Mouse (Mus musculus): ENCODE results near the gene Gtf2a1. TPM values are rescaled to one million over a fixed set of nuclear protein-coding genes. Genes with fewer than 3 reads are reported as not detected.

Gene Gtf2a1
- 23.3 and 31.8 TPM in 2 replicates for polyA plus RNA-seq (2012; rRNA removed)

GRCm38 (mm10) chr12:91589847-91590690 lies at the start of gene Gtf2a1:
TSS of gene Gtf2a1 (minus strand) at chr12:91590487.

Other genes with a start within 250 kb of the Gtf2a1 start
- gene Cep128, start 206.1 kb downstream of the Gtf2a1 start, polyA plus RNA-seq (2012; rRNA removed) = 9.1 and 11.4 TPM in 2 replicates
- gene Tshr, start 205.9 kb downstream of the Gtf2a1 start, polyA plus RNA-seq (2012; rRNA removed) = 0.04 and 0.12 TPM in 2 replicates
- gene Ston2, start 197.9 kb upstream of the Gtf2a1 start, polyA plus RNA-seq (2012; rRNA removed) = 10.1 and 10.9 TPM in 2 replicates